Mouse (Mus musculus) midbrain, embryonic 13.5 days (tissue): Measurements from ENCODE around the gene Pnp. TPM values are rescaled to one million over a fixed set of nuclear protein-coding genes. Genes with fewer than 3 reads are reported as not detected.
"Not testable (repeated sequence)": the region's sequence is repeated elsewhere in the genome, so short reads cannot be mapped to it uniquely, and the experiment has no call there.

Source experiments
- ATAC-seq: fragments of 200-750 bp; cut with Nextera tagmentation; 2 replicates; pipeline ENCODE4 v1.8.0; 2017; ENCODE audit warnings: mild to moderate bottlenecking, moderate TSS enrichment, moderate library complexity
- H3K27ac ChIP-seq: fragments of 300-500 bp; sonication (generic); 2 replicates; pipeline ENCODE4 v1.5.1; 2015; ENCODE audit warnings: inconsistent platforms, mild to moderate bottlenecking, moderate library complexity
- H3K27me3 ChIP-seq: fragments of 300-500 bp; sonication (generic); 2 replicates; pipeline ENCODE4 v1.6.1; 2015; ENCODE audit warnings: mild to moderate bottlenecking, inconsistent platforms
- H3K36me3 ChIP-seq: fragments of 300-500 bp; sonication (generic); 2 replicates; pipeline ENCODE4 v1.6.1; 2015; ENCODE audit warnings: mild to moderate bottlenecking, inconsistent platforms
- H3K4me1 ChIP-seq: fragments of 300-500 bp; sonication (generic); replicated peaks from 2 replicates; pipeline ENCODE4 v1.6.1; 2015; ENCODE audit warnings: inconsistent platforms
- H3K4me2 ChIP-seq: fragments of 300-500 bp; sonication (generic); replicated peaks from 2 replicates; pipeline ENCODE4 v1.6.1; 2015; ENCODE audit warnings: moderate library complexity, mild to moderate bottlenecking, inconsistent platforms
- H3K4me3 ChIP-seq: fragments of 300-500 bp; sonication (generic); replicated peaks from 2 replicates; pipeline ENCODE4 v1.5.1; 2015; ENCODE audit warnings: mild to moderate bottlenecking, inconsistent platforms
- H3K9ac ChIP-seq: fragments of 300-500 bp; sonication (generic); replicated peaks from 2 replicates; pipeline ENCODE4 v1.6.1; 2015; ENCODE audit warnings: mild to moderate bottlenecking, inconsistent platforms
- H3K9me3 ChIP-seq: fragments of 300-500 bp; sonication (generic); 2 replicates; pipeline ENCODE4 v1.6.1; 2016; ENCODE audit warnings: mild to moderate bottlenecking, inconsistent platforms
- WGBS: fragments of 180-500 bp; shearing (Covaris S2); methylation state at CpG from one replicate; pipeline ENCODE4 v1.1.7; 2015; 5-methylcytosine and 5-hydroxymethylcytosine counted together
- polyA plus RNA-seq: library from polyadenylated mRNA; unstranded; fragments of >200 nt; fragmentation: Nextera tagmentation; extraction: Ambion mirVana; gene quantifications from 2 replicates; pipeline ENCODE4 v1.2.1, GENCODE M21; 2015

The Pnp gene
- polyA plus RNA-seq, 1 experiment from 2014 or later: 29.1 TPM

GRCm38 (mm10) chr14:50904828-50905129 lies 26.1 kb upstream of the Pnp start:
- Histone ChIP-seq H3K4me3 (no peak overlapping the region), H3K4me1 (peaks cover 9% of the 10 kb centered on the region), H3K9ac (no peak overlapping the region), H3K4me2 (no peak overlapping the region), H3K27ac (no peak overlapping the region), H3K36me3 (no peaks in the 10 kb centered on the region), H3K9me3 (no peaks in the 10 kb centered on the region), H3K27me3 (no peaks in the 10 kb centered on the region)
- no peak for ATAC-seq
- 80% methylated on average over 4 of the region's 4 CpGs for WGBS

GRCm38 (mm10) chr14:50905327-50905726 lies 25.6 kb upstream of the Pnp start:
- H3K4me1 ChIP-seq, H3K36me3 ChIP-seq, H3K4me3 ChIP-seq, H3K27me3 ChIP-seq, H3K9me3 ChIP-seq, H3K4me2 ChIP-seq, H3K27ac ChIP-seq, ATAC-seq, H3K9ac ChIP-seq: not testable (repeated sequence)

- H3K4me2 ChIP-seq: no peak overlapping the region
- H3K27me3 ChIP-seq: no peaks in the 10 kb centered on the region
- H3K9me3 ChIP-seq: no peaks in the 10 kb centered on the region
- no peak overlapping the region for H3K4me3 ChIP-seq
- H3K9ac ChIP-seq: no peak overlapping the region
- no peak overlapping the region for H3K27ac ChIP-seq
- no peak for ATAC-seq
- peaks cover 12% of the 10 kb centered on the region for H3K36me3 ChIP-seq
- WGBS: 83% methylated on average over 4 of the region's 4 CpGs
- peaks cover 9% of the 10 kb centered on the region for H3K4me1 ChIP-seq
Observed at GRCm38 (mm10) chr14:50908126-50908525, 22.8 kb upstream of the Pnp start.

- 49% methylated on average over 3 of the region's 3 CpGs for WGBS
- ATAC-seq: no peak
- Histone ChIP-seq H3K27me3 (no peaks in the 10 kb centered on the region), H3K27ac (no peak overlapping the region), H3K36me3 (peaks cover 42% of the 10 kb centered on the region), H3K4me2 (no peak overlapping the region), H3K9ac (no peak overlapping the region), H3K9me3 (no peaks in the 10 kb centered on the region), H3K4me3 (no peak overlapping the region), H3K4me1 (no peaks in the 10 kb centered on the region)
Observed at GRCm38 (mm10) chr14:50911356-50911755, 19.5 kb upstream of the Pnp start.

- Histone ChIP-seq H3K4me2 (peak overlapping the region; percentile 70), H3K4me1 (peaks cover 30% of the 10 kb centered on the region), H3K9ac (peak overlapping the region; percentile 79; the same call in 1 of the 2 replicates), H3K4me3 (peak overlapping the region; percentile 66), H3K36me3 (peaks cover 39% of the 10 kb centered on the region)
- H3K27me3 ChIP-seq, H3K27ac ChIP-seq, H3K9me3 ChIP-seq, ATAC-seq: not testable (repeated sequence)
- 86% methylated on average over 1 of the region's 1 CpGs for WGBS
Observed at GRCm38 (mm10) chr14:50923437-50923836, 7.4 kb upstream of the Pnp start.

GRCm38 (mm10) chr14:50924281-50925064 lies 6.4 kb upstream of the Pnp start, which contains the start of the genes Osgep and Apex1:
Osgep (minus strand) TSS chr14:50924893.
Apex1 (plus strand) TSS chr14:50924968.
- H3K9me3 ChIP-seq: no peaks in the 10 kb centered on the region
- peak within 1 kb of the TSS; percentile 66 for H3K4me3 ChIP-seq
- H3K36me3 ChIP-seq: peaks cover 42% of the 10 kb centered on the region
- H3K4me2 ChIP-seq: peak within 1 kb of the TSS; percentile 88
- H3K4me1 ChIP-seq: peaks cover 37% of the 10 kb centered on the region
- peak within 1 kb of the TSS; percentile 86 for H3K27ac ChIP-seq
- no peaks in the 10 kb centered on the region for H3K27me3 ChIP-seq
- ATAC-seq: peak; percentile 97
- peak within 1 kb of the TSS; percentile 79 for H3K9ac ChIP-seq
- under 1% methylated on average over 57 of the region's 57 CpGs for WGBS

- no peaks in the 10 kb centered on the region for H3K9me3 ChIP-seq
- peak overlapping the region; percentile 86 for H3K27ac ChIP-seq
- peaks cover 45% of the 10 kb centered on the region for H3K4me1 ChIP-seq
- H3K4me2 ChIP-seq: peak overlapping the region; percentile 88
- H3K36me3 ChIP-seq: peaks cover 35% of the 10 kb centered on the region
- peak overlapping the region; percentile 66 for H3K4me3 ChIP-seq
- H3K9ac ChIP-seq: peak overlapping the region; percentile 79
- H3K27me3 ChIP-seq: no peaks in the 10 kb centered on the region
- under 1% methylated on average over 38 of the region's 38 CpGs for WGBS
- ATAC-seq: peak; percentile 2; the same call in 1 of the 2 replicates
Observed at GRCm38 (mm10) chr14:50925111-50925920, 5.6 kb upstream of the Pnp start.

GRCm38 (mm10) chr14:50927366-50927765 lies 3.5 kb upstream of the Pnp start:
- Histone ChIP-seq H3K36me3 (peaks cover 33% of the 10 kb centered on the region), H3K27me3 (no peaks in the 10 kb centered on the region), H3K9me3 (no peaks in the 10 kb centered on the region), H3K27ac (no peak overlapping the region), H3K4me2 (no peak overlapping the region), H3K9ac (no peak overlapping the region), H3K4me3 (no peak overlapping the region), H3K4me1 (peaks cover 49% of the 10 kb centered on the region)
- ATAC-seq: no peak
- WGBS: 82% methylated on average over 3 of the region's 3 CpGs

GRCm38 (mm10) chr14:50929951-50930350 lies 931 bp upstream of the Pnp start:
- ATAC-seq: no peak
- Histone ChIP-seq H3K4me2 (peak overlapping the region; percentile 93), H3K27me3 (no peaks in the 10 kb centered on the region), H3K27ac (peak overlapping the region; percentile 86), H3K9me3 (no peaks in the 10 kb centered on the region), H3K36me3 (peaks cover 33% of the 10 kb centered on the region), H3K4me1 (peaks cover 40% of the 10 kb centered on the region), H3K9ac (peak overlapping the region; percentile 99), H3K4me3 (peak overlapping the region; percentile 99)
- WGBS: 15% methylated on average over 10 of the region's 10 CpGs

- peak; percentile 63 for ATAC-seq
- peak overlapping the region; percentile 99 for H3K9ac ChIP-seq
- no peaks in the 10 kb centered on the region for H3K27me3 ChIP-seq
- H3K9me3 ChIP-seq: no peaks in the 10 kb centered on the region
- under 1% methylated on average over 38 of the region's 38 CpGs for WGBS
- H3K27ac ChIP-seq: peak overlapping the region; percentile 86
- peak overlapping the region; percentile 99 for H3K4me3 ChIP-seq
- H3K36me3 ChIP-seq: peaks cover 33% of the 10 kb centered on the region
- H3K4me1 ChIP-seq: peaks cover 40% of the 10 kb centered on the region
- H3K4me2 ChIP-seq: peak overlapping the region; percentile 93
Observed at GRCm38 (mm10) chr14:50930377-50930753, 517 bp upstream of the Pnp start.

- H3K9me3 ChIP-seq: no peaks in the 10 kb centered on the region
- ATAC-seq: no peak
- peaks cover 28% of the 10 kb centered on the region for H3K4me1 ChIP-seq
- H3K36me3 ChIP-seq: peaks cover 28% of the 10 kb centered on the region
- peak overlapping the region; percentile 81 for H3K27ac ChIP-seq
- WGBS: 14% methylated on average over 12 of the region's 12 CpGs
- H3K4me2 ChIP-seq: peak overlapping the region; percentile 56
- peak overlapping the region; percentile 99 for H3K4me3 ChIP-seq
- H3K27me3 ChIP-seq: no peaks in the 10 kb centered on the region
- peak overlapping the region; percentile 47 for H3K9ac ChIP-seq
Observed at GRCm38 (mm10) chr14:50931493-50932020, 675 bp downstream of the Pnp start.

- Histone ChIP-seq H3K36me3 (no peaks in the 10 kb centered on the region), H3K4me3 (no peak overlapping the region), H3K27ac (no peak overlapping the region), H3K4me2 (no peak overlapping the region), H3K4me1 (peaks cover under 1% of the 10 kb centered on the region; the same call in 1 of the 2 replicates), H3K27me3 (no peaks in the 10 kb centered on the region), H3K9ac (no peak overlapping the region), H3K9me3 (no peaks in the 10 kb centered on the region)
- 61% methylated on average over 1 of the region's 1 CpGs for WGBS
- no peak for ATAC-seq
Observed at GRCm38 (mm10) chr14:50936649-50937048, 5.8 kb downstream of the Pnp start.
